Comparison of ENCODE assay signal across 30 mouse cellular contexts in the genomic region with DNA sequence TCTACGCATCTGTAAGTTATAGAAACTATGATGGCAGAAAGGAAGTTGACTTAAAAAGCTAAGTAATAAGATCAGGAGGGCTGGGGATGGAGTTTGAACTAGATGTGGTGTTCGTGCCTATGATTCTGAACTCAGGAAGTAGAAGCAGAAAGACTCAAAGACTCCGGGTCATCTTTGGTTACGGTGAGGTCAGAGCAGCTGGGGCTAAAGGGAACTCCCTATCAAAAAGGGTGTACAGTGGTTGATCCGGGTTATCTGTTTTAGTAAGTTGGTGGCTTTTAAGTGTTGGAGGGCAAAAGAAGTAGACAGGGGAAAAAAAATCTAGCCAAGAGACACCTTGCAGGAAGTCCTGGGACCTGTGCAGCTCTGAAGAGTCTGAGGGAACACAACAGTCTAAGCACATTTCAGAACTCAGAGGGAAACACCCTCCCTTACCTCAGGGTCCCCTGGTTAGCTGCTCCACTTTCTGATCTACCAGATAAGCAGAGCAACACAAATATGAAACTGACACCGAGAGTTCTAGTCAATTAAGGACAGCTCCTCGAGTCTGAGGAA. TPM values are rescaled to one million over a fixed set of nuclear protein-coding genes. Genes with fewer than 3 reads are reported as not detected.
DNase-seq lines count a peak whose midpoint lies in the region; ATAC-seq lines count a peak whose summit lies in the region.
"Had no signal": no experiment of that assay in that cellular context is flagged by ENCODE, and none has a peak within 500 bp of the region (broad histone marks: within the 10 kb centered on the region; RNA-seq: fewer than 3 reads in every experiment).

No protein-coding gene starts in this region.

- no peaks in the 10 kb centered on the region for H3K27me3 ChIP-seq in liver, embryonic 11.5 days (replicated peaks; ENCODE audit: control insufficient read depth, insufficient read depth, low read length)
- H3K27me3 ChIP-seq in intestine, embryonic 16.5 days (replicated peaks; ENCODE audit: control insufficient read depth, insufficient read depth, low read length): no peaks in the 10 kb centered on the region
- H3K27me3 ChIP-seq: embryonic facial prominence, embryonic 15.5 days; forebrain, embryonic 12.5 days; heart, embryonic 13.5 days; limb, embryonic 12.5 days; lung, embryonic 15.5 days; midbrain, embryonic 13.5 days; neural tube, embryonic 12.5 days had no signal

- no peak overlapping the region for H3K9ac ChIP-seq in liver, embryonic 11.5 days (ENCODE audit: low read depth, low read length)
- no peak overlapping the region for H3K9ac ChIP-seq in intestine, embryonic 16.5 days (ENCODE audit: low read depth, low read length)
- H3K9ac ChIP-seq: embryonic facial prominence, embryonic 15.5 days; forebrain, embryonic 12.5 days; forebrain, postnatal 0 days; heart, embryonic 13.5 days; limb, embryonic 12.5 days; lung, embryonic 15.5 days; midbrain, embryonic 13.5 days; neural tube, embryonic 12.5 days had no signal

- H3K4me2 ChIP-seq in liver, embryonic 11.5 days: no peak overlapping the region
- no peak overlapping the region for H3K4me2 ChIP-seq in intestine, embryonic 16.5 days (ENCODE audit: low read depth, low read length)
- H3K4me2 ChIP-seq: embryonic facial prominence, embryonic 15.5 days; forebrain, embryonic 12.5 days; heart, embryonic 13.5 days; limb, embryonic 12.5 days; lung, embryonic 15.5 days; midbrain, embryonic 13.5 days; neural tube, embryonic 12.5 days had no signal

- intact Hi-C loops in heart, postnatal 10 days (cut with DNase I): no loop called here

- H3K9me3 ChIP-seq in liver, embryonic 11.5 days (ENCODE audit: control insufficient read depth, low read length): no peaks in the 10 kb centered on the region
- H3K9me3 ChIP-seq in intestine, embryonic 16.5 days (ENCODE audit: control insufficient read depth, low read length): no peaks in the 10 kb centered on the region
- H3K9me3 ChIP-seq: embryonic facial prominence, embryonic 10.5 days; embryonic facial prominence, embryonic 15.5 days; forebrain, embryonic 12.5 days; heart, embryonic 13.5 days; hindbrain, embryonic 10.5 days; limb, embryonic 12.5 days; lung, embryonic 15.5 days; midbrain, embryonic 13.5 days; neural tube, embryonic 12.5 days had no signal

- H3K4me1 ChIP-seq in liver, embryonic 11.5 days (replicated peaks; ENCODE audit: control insufficient read depth, insufficient read depth, low read length): no peaks in the 10 kb centered on the region
- no peaks in the 10 kb centered on the region for H3K4me1 ChIP-seq in intestine, embryonic 16.5 days (ENCODE audit: control insufficient read depth, insufficient read depth, low read length)
- H3K4me1 ChIP-seq: embryonic facial prominence, embryonic 15.5 days; forebrain, embryonic 12.5 days; limb, embryonic 12.5 days; midbrain, embryonic 13.5 days; neural tube, embryonic 12.5 days had no signal

- ATAC-seq in megakaryocyte, adult 5-6 weeks (ENCODE audit: poor library complexity, severe bottlenecking): peak; percentile 14; the same call in 1 of the 2 replicates
- ATAC-seq in liver, embryonic 11.5 days (replicated peaks; ENCODE audit: low FRiP score): no peak
- ATAC-seq in intestine, embryonic 16.5 days: no peak
- ATAC-seq: forebrain, postnatal 0 days; hindbrain, embryonic 16.5 days; intestine, postnatal 0 days; midbrain, embryonic 13.5 days had no signal

- DNase-seq in thymus, postnatal 25 days: peak; percentile 19
- DNase-seq in thymus, postnatal 10 days (ENCODE audit: low spot score in 2 of 2): no peak
- peak; percentile 56 for DNase-seq in T-cell, adult 2 months (ENCODE audit: low spot score)
- DNase-seq in heart, postnatal 10 days: no peak
- no peak for DNase-seq in liver, embryonic 11.5 days (ENCODE audit: low spot score)
- DNase-seq: adrenal gland, adult 2 months; cerebellum, adult 2 months; cerebellum, postnatal 14 days; forebrain, postnatal 0 days; heart, postnatal 14 days; kidney, adult 9 months; kidney, postnatal 10 days; lung, postnatal 36 days; right cerebral cortex, adult 18-20 months; right cerebral cortex, postnatal 4 days; thymus, adult 18-20 months had no signal

- H3K36me3 ChIP-seq in liver, embryonic 11.5 days (ENCODE audit: control insufficient read depth, insufficient read depth, low read length): no peaks in the 10 kb centered on the region
- H3K36me3 ChIP-seq in intestine, embryonic 16.5 days (ENCODE audit: control insufficient read depth, insufficient read depth, low read length): 0 out of 2 replicates have a peak, but pooled peaks cover 3% of the 10 kb centered on the region
- H3K36me3 ChIP-seq: forebrain, embryonic 12.5 days had no signal

- no peak overlapping the region for H3K27ac ChIP-seq in liver, embryonic 11.5 days (ENCODE audit: low read depth, low read length)
- H3K27ac ChIP-seq in intestine, embryonic 16.5 days (ENCODE audit: low read length): no peak overlapping the region
- H3K27ac ChIP-seq: embryonic facial prominence, embryonic 10.5 days; embryonic facial prominence, embryonic 15.5 days; forebrain, embryonic 12.5 days; heart, embryonic 13.5 days; hindbrain, embryonic 10.5 days; limb, embryonic 12.5 days; lung, embryonic 15.5 days; midbrain, embryonic 13.5 days; neural tube, embryonic 12.5 days; stomach, postnatal 0 days had no signal

- WGBS in liver, embryonic 11.5 days: 72% methylated on average over 7 of the region's 7 CpGs
- 83% methylated on average over 7 of the region's 7 CpGs for WGBS in intestine, embryonic 16.5 days

- no peak overlapping the region for H3K4me3 ChIP-seq in liver, embryonic 11.5 days (ENCODE audit: low read depth, low read length)
- no peak overlapping the region for H3K4me3 ChIP-seq in intestine, embryonic 16.5 days (ENCODE audit: low read length)
- H3K4me3 ChIP-seq: embryonic facial prominence, embryonic 10.5 days; embryonic facial prominence, embryonic 15.5 days; forebrain, embryonic 12.5 days; heart, embryonic 13.5 days; hindbrain, embryonic 10.5 days; limb, embryonic 12.5 days; lung, embryonic 15.5 days; midbrain, embryonic 13.5 days; neural tube, embryonic 12.5 days had no signal

RNA-seq across cellular contexts. Expression of gene Nin, which starts 35.0 kb away (rescaled TPM):
- total RNA-seq in megakaryocyte, adult 5-6 weeks (2015): 154 and 171 TPM in 2 replicates
- 227 and 264 TPM in 2 replicates for total RNA-seq in megakaryocyte, adult 5-6 weeks (2017)
- 10 to 100 TPM; 34.9 to 35.6 TPM for total RNA-seq in heart, postnatal 10 days (2021)
- 7.7 and 9.4 TPM in 2 replicates for polyA plus RNA-seq in liver, embryonic 11.5 days (2014; fragmentation: Nextera tagmentation; extraction: Ambion mirVana)
- 5.7 and 5.8 TPM in 2 replicates for polyA plus RNA-seq in intestine, embryonic 16.5 days (2015; fragmentation: Nextera tagmentation; extraction: Ambion mirVana)

Comparison
In these comparisons a context has a peak if more than half of its experiments do, and no peak if none do; other contexts are left out.
1. DNase-seq: peak in thymus, postnatal 25 days (single experiment) and T-cell, adult 2 months (single experiment); none in thymus, postnatal 10 days (0 of 2), heart, postnatal 10 days (0 of 2) and liver, embryonic 11.5 days (single experiment).
2. RNA of gene Nin, which starts 35.0 kb away (total RNA-seq): 154 to 264 TPM in megakaryocyte, adult 5-6 weeks; 34.9 to 35.6 TPM in heart, postnatal 10 days; every median in the first group is over 4 times any median in the second.